Mouse (Mus musculus) right cerebral cortex, postnatal 25 days (tissue): ENCODE data around the gene Nefh.

ENCODE experiments used
- DNase-seq: peaks from one replicate; pipeline ENCODE4 v3.0.0; 2022

Gene Nefh

GRCm38 (mm10) chr11:4949256-4950044 lies 1.6 kb upstream of the Nefh start:
- no peak for DNase-seq

- DNase-seq: no peak
Observed at GRCm38 (mm10) chr11:4948792-4949191, 928 bp upstream of the Nefh start.

DNA sequence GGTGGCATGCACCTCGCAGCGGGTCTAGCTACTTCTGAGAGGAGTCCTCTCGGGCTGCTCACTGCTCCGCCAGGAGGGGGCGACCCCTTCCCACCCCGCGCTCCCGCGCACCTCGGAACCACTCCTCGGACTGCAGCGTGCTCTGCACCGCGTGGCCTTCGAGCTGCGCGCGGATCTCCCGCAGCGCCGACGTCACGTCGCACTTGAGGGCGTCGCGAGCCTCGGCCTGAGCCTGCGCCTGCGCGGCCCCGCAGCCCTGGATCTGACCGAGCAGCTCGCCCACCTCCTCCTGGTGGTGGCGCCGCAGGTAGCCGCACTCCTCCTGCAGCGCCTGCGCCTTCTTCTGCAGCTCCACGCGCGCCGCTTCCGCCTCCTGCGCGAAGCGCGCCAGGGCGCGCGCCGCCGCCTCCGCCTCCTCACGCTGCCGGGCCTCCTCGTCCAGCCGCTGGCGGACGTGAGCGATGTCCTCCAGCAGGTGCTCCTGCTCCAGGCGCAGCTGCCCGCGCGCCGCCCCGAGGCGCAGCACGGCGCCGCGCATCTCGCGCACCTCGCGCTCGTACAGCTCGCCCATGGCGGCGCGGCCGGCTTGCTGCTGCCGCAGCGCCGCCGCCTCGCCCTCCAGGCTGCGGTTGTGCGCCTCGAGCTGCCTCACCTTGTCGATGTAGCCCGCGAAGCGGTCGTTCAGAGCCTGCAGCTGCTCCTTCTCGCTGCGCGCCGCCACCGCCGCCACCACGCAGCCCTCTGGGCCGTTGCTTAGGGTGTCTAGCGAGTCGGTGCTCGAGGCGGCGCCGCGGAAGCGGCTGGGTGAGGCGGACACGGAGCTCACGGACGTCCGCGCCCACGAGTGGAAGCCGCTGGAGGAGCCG lies 684 bp downstream of the Nefh start:
- DNase-seq: peak; percentile 92

GRCm38 (mm10) chr11:4946530-4946929 lies 1.3 kb downstream of the Nefh start:
- no peak for DNase-seq

DNA sequence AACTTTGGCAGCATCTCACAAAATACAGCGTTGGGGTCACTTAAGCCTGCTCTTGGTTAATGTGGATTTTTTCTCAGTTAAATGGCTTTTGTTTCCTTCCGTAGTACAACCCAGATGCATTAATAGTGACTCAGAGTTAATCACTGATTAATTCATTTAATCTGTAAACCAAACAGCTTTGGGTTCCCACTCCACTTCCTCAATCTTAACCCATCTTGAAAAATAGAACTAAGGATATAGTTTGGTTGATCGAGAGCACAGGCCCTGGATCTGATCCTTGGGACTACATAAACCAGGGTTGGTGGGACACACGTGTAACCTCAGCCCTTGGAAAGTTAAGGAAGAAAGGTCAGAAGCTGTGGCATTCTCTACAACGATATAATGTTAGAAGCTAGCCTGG lies 11.6 kb downstream of the Nefh start:
- DNase-seq: no peak

DNA sequence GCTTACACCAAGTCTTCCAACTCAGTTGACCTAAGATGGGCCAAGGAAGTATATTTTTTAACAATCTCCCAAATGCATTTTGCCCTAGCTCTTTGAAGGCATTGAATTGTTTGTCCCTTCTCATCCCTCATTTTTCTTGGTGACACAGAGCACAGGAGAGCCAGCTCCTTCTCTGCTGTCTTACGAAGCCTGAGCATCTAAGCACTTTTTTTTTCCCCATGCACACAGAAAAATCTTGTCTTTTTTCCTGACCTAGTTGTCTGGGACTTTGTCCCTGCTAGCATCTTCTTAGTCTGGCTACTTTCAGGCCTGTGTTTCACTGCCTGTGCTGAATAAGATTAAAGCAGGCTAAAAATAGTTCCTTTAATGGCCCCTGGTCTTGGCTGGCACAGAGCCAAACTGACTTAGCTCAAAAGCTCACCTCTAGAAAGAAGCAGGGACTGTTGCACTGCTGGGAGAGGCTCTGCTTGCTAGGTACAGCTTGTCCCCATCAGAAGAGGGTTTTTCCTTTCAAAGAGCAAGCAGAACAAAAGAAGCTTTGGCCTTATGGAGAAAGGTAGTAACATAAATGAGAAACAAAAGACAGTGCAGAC lies 16.8 kb downstream of the Nefh start:
- DNase-seq: no peak

DNA sequence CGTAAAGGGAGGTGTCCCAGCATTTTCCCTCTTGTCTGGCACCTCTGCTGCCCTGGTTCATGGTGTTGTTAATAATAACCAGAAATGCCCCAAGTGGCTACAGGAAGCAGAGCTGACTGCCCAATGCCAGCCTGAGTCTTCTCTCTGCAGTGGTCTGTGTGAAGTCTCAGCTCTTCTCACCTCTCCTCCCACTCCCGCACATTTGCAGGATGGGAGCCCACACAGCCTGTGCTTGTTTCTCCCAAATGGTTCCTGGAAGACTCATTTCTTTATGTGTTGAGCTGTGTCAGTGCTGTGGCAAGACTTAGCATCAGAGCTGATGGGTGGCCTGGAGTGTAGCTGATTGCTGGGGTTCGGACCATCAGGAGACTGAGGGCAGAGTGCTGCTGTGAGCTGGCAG lies 20.6 kb downstream of the Nefh start:
- DNase-seq: peak; percentile 34

DNA sequence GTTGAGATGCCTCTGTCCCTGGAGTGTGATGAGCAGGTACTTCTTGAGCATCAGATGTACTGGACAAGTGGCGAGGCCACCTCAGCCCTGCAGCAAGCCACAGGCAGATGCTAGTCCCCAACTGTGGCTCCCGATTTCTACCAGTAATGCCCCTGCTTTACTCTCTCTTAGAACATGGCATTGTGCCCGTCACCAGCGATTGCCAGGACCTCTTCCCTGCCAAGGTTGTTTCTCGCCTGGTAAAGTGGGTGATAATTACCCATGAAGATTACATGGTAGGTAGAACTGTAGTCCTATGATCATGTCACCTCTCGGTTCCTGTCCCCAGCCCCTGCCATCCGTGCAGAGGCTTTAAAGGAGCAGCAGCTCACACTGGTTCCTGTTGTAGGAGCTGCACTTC lies 26.1 kb downstream of the Nefh start:
- DNase-seq: no peak

GRCm38 (mm10) chr11:4921281-4921680 lies 26.6 kb downstream of the Nefh start:
- DNase-seq: no peak

GRCm38 (mm10) chr11:4916068-4916467 lies 31.8 kb downstream of the Nefh start:
- peak; percentile 44 for DNase-seq

- no peak for DNase-seq
Observed at GRCm38 (mm10) chr11:4906231-4906630, 41.6 kb downstream of the Nefh start.

GRCm38 (mm10) chr11:4901956-4902355 lies 45.9 kb downstream of the Nefh start:
- DNase-seq: no peak

DNA sequence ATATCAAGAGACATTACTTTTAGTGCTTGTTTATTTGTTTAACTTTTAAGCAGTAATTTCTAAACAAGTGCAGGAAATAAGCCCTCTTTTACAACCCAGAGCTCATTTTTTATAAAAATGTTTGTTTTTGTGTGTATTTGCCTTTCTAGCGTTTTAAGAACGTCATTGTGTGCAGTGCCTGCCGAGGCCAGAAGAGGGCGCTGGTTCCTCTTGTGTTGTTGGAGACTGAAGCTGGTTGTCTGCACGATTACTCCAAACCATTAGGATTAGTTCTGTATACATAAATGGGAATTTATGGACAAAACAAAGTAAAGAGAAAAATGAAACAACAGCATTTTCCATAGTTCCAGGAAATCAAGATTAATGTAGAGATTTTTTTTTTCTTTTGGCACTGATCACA lies 47.4 kb downstream of the Nefh start:
- no peak for DNase-seq

DNA sequence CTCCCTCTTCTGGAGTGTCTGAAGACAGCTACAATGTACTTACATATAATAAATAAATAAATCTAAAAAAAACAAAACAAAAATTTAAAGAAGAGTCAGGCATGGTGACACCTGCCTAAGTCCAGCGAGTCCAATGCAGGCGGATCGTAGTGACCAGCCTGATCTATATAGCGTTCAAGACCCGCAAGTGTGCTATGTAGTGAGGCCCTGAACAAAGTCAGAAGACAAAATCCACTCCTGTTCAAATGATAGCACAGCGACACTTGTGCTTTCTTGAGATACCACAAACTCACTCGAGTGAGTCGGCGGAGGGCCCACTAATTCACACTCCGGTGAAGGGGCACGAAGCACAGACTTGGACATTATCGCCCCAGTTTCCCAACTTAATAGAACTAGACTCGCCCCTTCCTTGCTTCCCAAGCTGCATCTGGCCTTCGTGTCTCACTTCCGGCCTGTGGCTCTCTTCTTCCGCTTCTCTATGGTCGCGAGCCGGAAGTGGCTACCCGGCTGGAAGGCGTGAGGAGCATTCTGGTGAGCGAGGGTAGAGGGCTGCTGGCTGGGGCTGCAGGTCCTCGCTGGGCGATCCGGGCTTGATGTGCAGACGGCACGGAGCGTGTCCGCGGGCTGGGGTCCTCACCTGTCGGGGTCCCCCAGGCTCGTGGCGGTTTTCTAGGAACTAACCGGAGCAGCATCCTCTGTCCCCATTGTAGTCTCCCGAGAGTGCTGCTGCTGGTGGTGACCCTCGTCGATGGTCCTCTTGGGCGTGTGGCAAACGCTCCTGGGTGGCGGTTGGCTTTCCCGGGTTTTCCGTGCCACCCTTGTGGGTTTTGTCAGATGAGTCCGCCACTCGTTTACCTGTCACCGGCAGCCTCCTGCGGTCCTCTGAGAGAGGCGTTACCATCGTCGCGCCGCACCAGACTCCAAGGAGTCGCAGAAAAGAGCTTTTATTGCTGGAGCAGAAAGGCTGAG lies 52.7 kb downstream of the Nefh start, which contains the start of gene Thoc5:
TSS of gene Thoc5 (plus strand) at position 473 of the 969 bp plus-strand sequence.
- DNase-seq: peak; percentile 86
